Mouse (Mus musculus) urinary bladder, postnatal 36 days (tissue): ENCODE data around the gene Ddah2.

Source experiments
- DNase-seq, 2 experiments: peaks; one replicate each; pipeline ENCODE4 v3.0.0; 2022; ENCODE audit warnings: low spot score in 2 of 2, mixed read lengths in 1 of 2

Gene Ddah2

DNA sequence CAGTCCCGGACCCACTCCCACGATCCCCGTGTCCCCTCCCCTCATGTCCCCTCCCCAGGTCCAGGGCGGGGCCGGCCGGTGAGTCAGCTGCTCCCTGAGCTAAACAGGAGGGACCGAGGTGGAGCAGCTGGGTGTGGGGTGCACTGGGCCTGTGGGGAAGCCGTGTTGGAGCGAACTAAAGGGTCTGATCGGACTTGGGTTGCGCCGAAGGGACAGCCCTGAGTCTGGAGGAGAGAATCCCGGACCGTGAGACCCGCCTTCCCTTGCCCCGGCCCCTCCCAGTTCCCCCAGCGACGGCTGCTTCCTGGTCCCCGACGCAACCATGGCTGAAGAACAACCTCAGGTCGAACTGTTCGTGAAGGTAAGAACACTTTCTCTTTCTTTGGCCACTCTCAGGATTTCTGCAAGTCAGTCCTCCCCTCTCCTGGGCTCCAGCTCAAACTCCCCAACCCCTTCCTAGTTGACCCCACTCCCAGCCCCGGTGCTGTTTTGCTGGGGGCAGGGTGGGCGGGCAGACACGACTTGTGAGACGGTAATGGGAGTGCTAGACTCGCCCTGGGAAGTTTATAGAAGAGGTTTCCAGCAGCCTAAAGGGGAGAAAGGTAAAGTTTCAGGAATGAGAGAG is 8.6 kb upstream of the Ddah2 start:
- peak; percentile 69 to 79 for DNase-seq

GRCm38 (mm10) chr17:35051156-35052086 is 7.4 kb upstream of the Ddah2 start:
- peak; percentile 61 to 69 for DNase-seq

DNA sequence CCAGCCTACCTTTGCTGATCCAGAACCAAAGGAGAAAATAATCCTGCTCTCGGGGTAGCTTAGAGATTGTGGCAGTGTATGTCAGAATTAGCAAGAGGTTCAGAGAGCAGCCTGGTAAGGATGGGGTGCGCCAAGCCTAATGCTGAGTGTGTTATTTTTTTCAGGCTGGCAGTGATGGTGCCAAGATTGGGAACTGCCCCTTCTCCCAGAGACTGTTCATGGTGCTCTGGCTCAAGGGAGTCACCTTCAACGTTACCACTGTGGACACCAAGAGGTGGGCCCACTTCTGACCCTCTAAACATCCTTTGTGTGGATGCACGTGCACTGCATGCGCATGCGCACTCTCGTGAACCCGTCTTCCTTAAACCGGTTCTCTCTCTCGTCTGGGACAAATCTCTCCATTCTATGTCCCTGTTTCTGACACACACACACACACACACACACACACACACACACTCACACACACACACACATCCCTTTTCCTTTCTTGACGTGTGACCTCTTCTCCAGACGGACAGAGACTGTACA is 6.5 kb upstream of the Ddah2 start:
- DNase-seq, result no peak

GRCm38 (mm10) chr17:35055691-35056495 is 2.9 kb upstream of the Ddah2 start:
- DNase-seq, result no peak

- DNase-seq, result no peak
Observed at GRCm38 (mm10) chr17:35057090-35057489, 1.7 kb upstream of the Ddah2 start.

- no peak for DNase-seq
Observed at GRCm38 (mm10) chr17:35058316-35058715, 519 bp upstream of the Ddah2 start.

- no peak for DNase-seq
Observed at GRCm38 (mm10) chr17:35060071-35060470, 1.2 kb downstream of the Ddah2 start.

DNA sequence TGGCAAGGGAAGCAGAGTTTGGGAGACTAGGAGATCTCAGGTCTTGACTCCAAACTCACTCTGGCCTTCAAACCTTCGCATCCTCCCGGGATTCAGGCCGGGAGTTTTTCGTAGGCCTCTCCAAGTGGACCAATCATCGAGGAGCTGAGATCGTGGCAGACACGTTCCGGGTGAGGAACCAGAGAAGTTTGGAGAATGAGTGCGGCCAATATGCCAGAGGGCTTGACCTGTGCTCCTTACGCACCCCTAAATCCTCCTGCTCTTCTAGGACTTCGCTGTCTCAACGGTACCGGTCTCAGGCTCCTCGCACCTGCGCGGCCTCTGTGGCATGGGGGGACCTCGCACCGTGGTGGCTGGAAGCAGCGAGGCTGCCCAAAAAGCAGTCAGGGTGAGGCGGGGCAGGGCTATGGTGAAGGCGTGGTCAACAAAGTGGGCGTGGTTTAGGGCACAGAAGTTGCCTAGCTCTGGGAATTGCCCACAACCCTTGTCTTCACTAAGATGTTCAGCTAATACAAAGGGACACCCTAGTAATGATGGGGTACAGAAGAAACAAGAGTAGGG is 2.0 kb downstream of the Ddah2 start:
- no peak for DNase-seq

DNA sequence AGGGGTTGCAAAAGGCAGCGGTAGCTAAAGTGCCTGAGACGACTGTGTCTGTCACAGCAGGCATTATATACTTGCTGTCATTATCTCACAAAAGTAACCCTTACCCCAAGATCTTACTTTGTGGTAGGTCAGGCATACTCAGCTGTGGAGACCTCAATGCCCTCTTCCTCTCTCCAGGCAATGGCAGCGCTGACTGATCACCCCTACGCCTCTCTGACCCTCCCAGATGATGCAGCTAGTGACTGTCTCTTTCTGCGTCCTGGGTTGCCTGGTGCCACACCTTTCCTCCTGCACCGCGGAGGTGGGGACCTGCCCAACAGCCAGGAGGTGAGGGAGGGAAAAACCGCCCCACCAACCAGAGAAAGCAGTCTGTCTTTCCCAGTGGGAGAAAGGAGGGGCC is 2.5 kb downstream of the Ddah2 start:
- DNase-seq, result no peak

DNA sequence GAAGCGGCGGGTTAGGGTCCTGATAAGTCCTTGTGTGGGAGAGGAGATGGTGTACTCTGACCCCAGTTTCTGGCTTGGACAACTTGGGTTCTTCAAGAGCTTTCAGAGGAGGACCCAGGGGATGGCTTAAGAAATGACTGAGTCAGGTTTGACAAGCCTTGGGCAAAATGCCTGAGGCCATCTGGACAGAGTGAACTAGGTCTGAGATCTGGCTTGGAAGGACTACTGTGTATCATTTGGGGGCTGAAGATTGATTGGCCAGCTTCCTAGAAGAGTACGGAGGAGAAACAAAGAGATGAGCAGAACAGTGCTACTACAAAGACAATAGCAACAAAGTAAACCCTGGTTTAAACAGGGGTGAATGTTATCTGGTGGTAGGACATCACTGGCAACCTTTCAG is 4.6 kb downstream of the Ddah2 start:
- no peak for DNase-seq

- no peak for DNase-seq
Observed at GRCm38 (mm10) chr17:35064378-35064877, 5.6 kb downstream of the Ddah2 start.

GRCm38 (mm10) chr17:35064951-35065947 is 6.4 kb downstream of the Ddah2 start, which contains the start of gene Ly6g6c:
Gene Ly6g6c, plus strand, starts transcription at chr17:35065388.
- peak; percentile 75 to 80 for DNase-seq

DNA sequence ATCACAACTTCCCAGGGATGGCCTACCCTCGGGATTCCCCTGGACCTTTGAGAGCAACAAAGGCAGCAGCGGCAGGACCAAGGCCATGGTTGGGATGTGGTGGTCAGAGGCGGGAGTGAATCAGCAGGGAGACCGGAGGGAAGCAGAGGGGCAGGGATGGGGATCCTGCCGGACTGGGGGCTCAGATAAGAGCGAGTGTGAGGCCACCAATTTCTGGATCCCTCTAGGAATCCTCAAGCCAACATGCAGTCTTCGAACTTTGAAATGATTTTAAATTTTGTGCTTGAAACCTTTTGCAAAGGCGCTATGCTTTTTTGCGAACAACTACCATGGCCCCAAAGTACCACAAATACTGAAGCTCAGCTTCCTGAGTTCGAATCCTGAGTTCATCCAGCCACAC is 7.2 kb downstream of the Ddah2 start, which contains the start of gene Mpig6b:
Mpig6b (minus strand) TSS at position 101 of the 400 bp plus-strand sequence.
- no peak for DNase-seq

DNA sequence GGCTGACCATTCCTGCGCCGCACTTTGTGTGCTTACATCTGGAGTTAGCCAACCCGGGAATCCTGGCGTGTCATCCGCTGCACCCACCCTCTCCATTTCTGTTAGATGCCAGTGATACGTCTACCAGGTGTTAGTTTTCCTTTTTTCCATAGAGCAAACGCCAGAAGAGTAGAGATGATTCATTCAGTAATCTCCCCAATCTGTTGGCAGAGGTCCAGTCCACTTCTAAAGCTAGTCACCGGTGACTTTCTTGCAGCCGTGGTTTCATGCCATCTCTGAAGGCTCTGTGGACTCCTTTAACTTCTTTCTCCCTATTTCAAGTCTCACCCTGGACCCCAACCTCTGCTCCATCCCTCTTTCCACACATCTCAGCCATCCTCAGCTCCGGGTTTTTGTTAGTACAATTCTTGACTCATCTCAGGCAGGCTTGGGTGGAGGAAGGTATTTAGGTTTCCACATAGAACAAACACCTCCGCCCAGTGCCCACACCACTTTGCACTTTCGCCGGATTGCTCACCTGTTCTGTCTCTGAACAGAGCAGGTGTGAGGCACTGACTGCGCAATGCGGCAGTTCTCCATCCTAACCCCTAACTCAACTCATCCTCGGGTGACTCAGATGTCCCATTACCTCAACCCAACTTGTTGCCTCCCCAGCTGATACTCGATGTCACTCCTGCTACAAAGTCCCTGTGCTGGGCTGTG is 9.5 kb downstream of the Ddah2 start:
- peak in 1 of 2 experiments; percentile 50 for DNase-seq

DNA sequence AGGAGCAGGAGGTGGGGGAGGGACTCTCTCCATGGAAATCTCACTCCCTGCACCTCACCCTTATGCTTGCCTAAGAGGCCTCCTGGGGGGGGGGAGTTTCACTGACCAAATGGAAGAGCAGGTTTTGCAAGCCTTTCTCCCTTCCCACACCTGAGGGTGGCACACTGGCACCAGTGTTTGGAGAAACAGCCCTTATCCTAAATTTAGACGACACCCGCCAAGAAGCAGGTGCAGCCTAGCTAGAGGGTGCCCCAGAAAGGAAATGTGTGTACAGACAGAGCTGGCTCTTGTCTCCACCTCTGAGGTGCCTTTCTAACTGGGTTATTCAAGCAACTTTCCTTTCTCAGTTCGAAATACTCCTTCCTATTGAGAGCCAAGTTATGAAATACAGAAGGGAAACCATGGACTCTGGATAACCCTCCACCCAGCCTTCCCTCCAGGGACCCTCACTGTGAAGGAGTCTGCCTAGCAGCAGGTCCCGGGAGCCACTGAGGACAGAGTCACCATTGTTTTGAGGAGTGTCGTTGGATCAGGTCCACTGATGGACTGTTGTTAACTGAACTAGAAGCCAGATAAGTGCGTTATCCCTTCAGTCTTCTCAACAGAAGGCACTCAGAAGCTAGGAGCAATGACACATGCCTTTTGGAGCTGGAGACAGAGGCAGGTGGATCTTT is 11.9 kb downstream of the Ddah2 start:
- no peak for DNase-seq

GRCm38 (mm10) chr17:35071454-35071853 is 12.6 kb downstream of the Ddah2 start:
- DNase-seq, result no peak

- no peak for DNase-seq
Observed at GRCm38 (mm10) chr17:35074097-35074496, 15.3 kb downstream of the Ddah2 start.

DNA sequence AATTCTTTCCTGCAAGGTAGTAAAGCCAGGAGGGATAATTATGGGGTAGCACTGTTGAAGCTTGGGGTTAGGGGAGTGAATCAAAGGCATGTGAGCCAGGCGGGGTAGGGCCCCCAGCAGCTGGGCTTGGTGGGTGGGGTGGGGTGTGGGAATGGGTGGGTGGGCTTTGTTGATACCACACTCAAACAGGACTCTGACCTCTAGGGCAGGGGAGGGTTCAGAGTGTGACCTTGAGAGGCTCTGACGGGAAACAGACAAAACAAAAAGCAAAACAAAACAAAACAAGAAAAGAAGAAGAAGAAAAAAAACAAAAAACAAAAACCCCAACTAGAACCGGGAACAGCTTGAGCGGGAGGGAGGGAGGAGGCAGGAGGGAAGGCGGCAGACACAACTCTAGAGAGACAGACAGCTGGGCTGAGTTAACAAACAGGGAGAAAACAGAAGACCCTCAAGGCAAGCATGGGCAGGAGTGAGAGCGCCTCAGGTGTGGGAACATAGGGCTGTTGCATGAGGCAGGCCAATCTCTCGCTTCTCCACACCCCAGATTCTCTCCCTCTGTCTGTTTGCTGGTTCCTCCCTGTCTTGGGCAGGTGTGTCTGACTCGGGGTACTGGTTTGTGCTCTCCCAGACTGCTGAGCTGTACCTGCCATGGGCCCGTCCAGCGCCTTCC is 17.8 kb downstream of the Ddah2 start, which contains the start of gene Ly6g6e:
Ly6g6e (plus strand) TSS at position 396 of the 670 bp plus-strand sequence.
- no peak for DNase-seq
